Mouse (Mus musculus): Measurements from ENCODE around the gene Taok2.

GRCm38 (mm10) chr7:126921563-126921962, 37.1 kb upstream of the Taok2 start:
- TF ChIP-seq CTCF (IDR thresholded peaks at IDR 0.05; ENCODE audit: insufficient read depth, low read length) (no peak), POLR2A (IDR thresholded peaks at IDR 0.05; ENCODE audit: borderline replicate concordance, extremely low read depth, low read depth, low read length) (no peak)

Data from lung, adult 2 months (tissue).